Mouse (Mus musculus) bone marrow macrophage, adult 2 months (primary cell): Measurements from ENCODE around the gene Gmfg.

Experiments used
- CTCF ChIP-seq: IDR thresholded peaks from 2 replicates; pipeline ENCODE4 v1.5.1; 2012; ENCODE audit warnings: low read depth, mild to moderate bottlenecking, low read length, moderate library complexity
- POLR2A ChIP-seq: IDR thresholded peaks from 2 replicates; pipeline ENCODE4 v1.6.1; 2012; ENCODE audit warnings: mild to moderate bottlenecking, low read depth, low read length, borderline replicate concordance

- TF ChIP-seq POLR2A (no peak), CTCF (no peak)
These were observed 45.6 kb downstream of the Gmfg start for GRCm38 (mm10) chr7:28482854-28483253.
